24 mouse cellular contexts compared by ENCODE assay signal in the genomic region with DNA sequence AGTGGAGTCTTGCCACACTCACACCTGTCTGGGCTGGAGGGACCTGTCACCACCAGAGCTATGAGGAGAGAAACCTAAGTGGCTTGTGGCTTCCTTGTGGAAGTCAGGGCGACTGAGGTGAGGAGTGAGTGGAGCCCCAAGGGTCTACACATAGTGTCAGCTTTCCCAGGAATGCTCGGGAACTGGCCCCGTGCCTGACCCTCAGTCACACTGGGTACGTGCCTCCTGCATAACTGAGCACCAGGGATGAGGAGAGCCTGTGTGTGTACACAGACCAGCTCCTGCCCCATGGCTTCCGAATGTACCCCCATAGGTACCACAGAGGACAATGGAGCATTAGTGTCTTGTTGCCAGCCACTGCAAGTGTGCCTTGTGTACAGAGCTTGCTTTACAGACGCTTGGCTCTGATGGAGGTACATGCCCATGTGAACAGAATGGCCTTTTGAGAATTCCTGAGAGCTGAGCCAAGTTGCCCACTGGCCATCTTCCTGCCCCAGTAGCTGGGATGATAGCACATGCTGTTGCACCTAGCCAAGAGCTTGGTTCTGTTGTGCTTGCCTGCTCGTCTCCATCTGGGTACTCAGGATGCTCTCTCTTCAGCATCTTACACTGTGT. TPM values are rescaled to one million over a fixed set of nuclear protein-coding genes. Genes with fewer than 3 reads are reported as not detected.
A peak's percentile ranks its signal among the peaks of the same experiment; 100 is the strongest.
DNase-seq lines count a peak whose midpoint lies in the region; ATAC-seq lines count a peak whose summit lies in the region.
"Had no signal": no experiment of that assay in that cellular context is flagged by ENCODE, and none has a peak within 500 bp of the region (broad histone marks: within the 10 kb centered on the region; RNA-seq: fewer than 3 reads in every experiment).

No protein-coding gene starts in this region.

- 88% methylated on average over 7 of the region's 7 CpGs for WGBS in kidney, embryonic 15.5 days

- H3K9ac ChIP-seq in kidney, embryonic 15.5 days: no peak overlapping the region
- H3K9ac ChIP-seq: embryonic facial prominence, embryonic 15.5 days; heart, embryonic 15.5 days; hindbrain, embryonic 13.5 days; intestine, embryonic 15.5 days had no signal

- no peaks in the 10 kb centered on the region for H3K9me3 ChIP-seq in kidney, embryonic 15.5 days (replicated peaks)
- H3K9me3 ChIP-seq: embryonic facial prominence, embryonic 15.5 days; forebrain, embryonic 10.5 days; heart, embryonic 15.5 days; hindbrain, embryonic 13.5 days; intestine, embryonic 15.5 days had no signal

- no peak overlapping the region for H3K4me2 ChIP-seq in kidney, embryonic 15.5 days
- H3K4me2 ChIP-seq: embryonic facial prominence, embryonic 15.5 days; heart, embryonic 11.5 days; heart, embryonic 15.5 days; hindbrain, embryonic 13.5 days; intestine, embryonic 15.5 days had no signal

- H3K4me1 ChIP-seq in kidney, embryonic 15.5 days: no peaks in the 10 kb centered on the region
- H3K4me1 ChIP-seq: embryonic facial prominence, embryonic 15.5 days; heart, embryonic 15.5 days; intestine, embryonic 15.5 days had no signal

- ATAC-seq in kidney, embryonic 15.5 days (replicated peaks; ENCODE audit: low FRiP score): no peak
- ATAC-seq: forebrain, embryonic 14.5 days; hindbrain, postnatal 0 days; intestine, embryonic 15.5 days had no signal

- DNase-seq in brain, adult 2 months (ENCODE audit: low read depth, low spot score): peak; percentile 80
- DNase-seq in cerebellum, adult 11 months: peak; percentile 25
- DNase-seq in cerebellum, adult 8-10 months: peak; percentile 43
- peak; percentile 70 to 71 for DNase-seq in cerebellum, postnatal 14 days
- DNase-seq in retina, postnatal 1 day: no peak
- no peak for DNase-seq in kidney, postnatal 10 days
- DNase-seq: adrenal gland, adult 2 months; adrenal gland, postnatal 25 days; embryo, embryonic 11 days; gastrocnemius, adult 2 months; gastrocnemius, postnatal 36 days; heart, adult 18-20 months; heart, postnatal 14 days; kidney, adult 18-20 months had no signal

- H3K27me3 ChIP-seq in kidney, embryonic 15.5 days: no peaks in the 10 kb centered on the region
- H3K27me3 ChIP-seq: embryonic facial prominence, embryonic 15.5 days; heart, embryonic 15.5 days; hindbrain, embryonic 13.5 days; intestine, embryonic 15.5 days had no signal

- no peak overlapping the region for H3K4me3 ChIP-seq in kidney, embryonic 15.5 days (replicated peaks)
- H3K4me3 ChIP-seq: embryonic facial prominence, embryonic 15.5 days; erythroblast, embryonic 14.5 days; forebrain, embryonic 10.5 days; gastrocnemius, adult 2 months; heart, embryonic 15.5 days; hindbrain, embryonic 13.5 days; intestine, embryonic 15.5 days had no signal

- no peak overlapping the region for H3K27ac ChIP-seq in kidney, embryonic 15.5 days
- H3K27ac ChIP-seq: embryonic facial prominence, embryonic 15.5 days; forebrain, embryonic 10.5 days; gastrocnemius, adult 2 months; heart, embryonic 15.5 days; hindbrain, postnatal 0 days; intestine, embryonic 15.5 days had no signal

- peaks cover 95% of the 10 kb centered on the region for H3K36me3 ChIP-seq in kidney, embryonic 15.5 days

RNA-seq across cellular contexts. Expression of gene Chmp6, which starts 21.5 kb away (rescaled TPM):
- polyA plus RNA-seq in kidney, embryonic 15.5 days (2015; fragmentation: Nextera tagmentation; extraction: Ambion mirVana): 94.1 and 101 TPM in 2 replicates

RNA-seq across cellular contexts. Expression of gene Baiap2, which starts 50.9 kb away (rescaled TPM):
- polyA plus RNA-seq in kidney, embryonic 15.5 days (2015; fragmentation: Nextera tagmentation; extraction: Ambion mirVana): 20.8 and 22.3 TPM in 2 replicates

Comparison
In these comparisons a context has a peak if more than half of its experiments do, and no peak if none do; other contexts are left out.
1. DNase-seq: peak in brain, adult 2 months (single experiment), cerebellum, adult 11 months (single experiment), cerebellum, adult 8-10 months (single experiment) and cerebellum, postnatal 14 days (2 of 2); none in retina, postnatal 1 day (single experiment) and kidney, postnatal 10 days (single experiment).